Mouse (Mus musculus): ENCODE measurements around the gene Prkaa1.
"Not testable (repeated sequence)": the region's sequence is repeated elsewhere in the genome, so short reads cannot be mapped to it uniquely, and the experiment has no call there.

The Prkaa1 gene

GRCm38 (mm10) chr15:5130887-5131668 lies 12.6 kb upstream of the Prkaa1 start:
- DNase-seq, result not testable (repeated sequence)

- no peak for DNase-seq
Observed at GRCm38 (mm10) chr15:5133301-5133700, 10.4 kb upstream of the Prkaa1 start.

GRCm38 (mm10) chr15:5134179-5134578 lies 9.5 kb upstream of the Prkaa1 start:
- no peak for DNase-seq

- DNase-seq, result no peak
Observed at GRCm38 (mm10) chr15:5134945-5135483, 8.6 kb upstream of the Prkaa1 start.

- no peak for DNase-seq
Observed at GRCm38 (mm10) chr15:5138021-5138856, 5.4 kb upstream of the Prkaa1 start.

- no peak for DNase-seq
Observed at GRCm38 (mm10) chr15:5139366-5139765, 4.3 kb upstream of the Prkaa1 start.

GRCm38 (mm10) chr15:5139863-5140262 lies 3.8 kb upstream of the Prkaa1 start:
- DNase-seq, result no peak

GRCm38 (mm10) chr15:5140357-5140756 lies 3.3 kb upstream of the Prkaa1 start:
- no peak for DNase-seq

- no peak for DNase-seq
Observed at GRCm38 (mm10) chr15:5142047-5142446, 1.6 kb upstream of the Prkaa1 start.

GRCm38 (mm10) chr15:5142714-5143113 lies 947 bp upstream of the Prkaa1 start:
- DNase-seq, result no peak

- peak; percentile 54 for DNase-seq
Observed at GRCm38 (mm10) chr15:5144021-5144778, 539 bp downstream of the Prkaa1 start.

- no peak for DNase-seq
Observed at GRCm38 (mm10) chr15:5145196-5145945, 1.7 kb downstream of the Prkaa1 start.

- DNase-seq, result no peak
Observed at GRCm38 (mm10) chr15:5149187-5149586, 5.5 kb downstream of the Prkaa1 start.

GRCm38 (mm10) chr15:5152171-5152570 lies 8.5 kb downstream of the Prkaa1 start:
- DNase-seq, result no peak

GRCm38 (mm10) chr15:5154621-5155020 lies 11.0 kb downstream of the Prkaa1 start:
- peak; percentile 42 for DNase-seq

GRCm38 (mm10) chr15:5155093-5155492 lies 11.4 kb downstream of the Prkaa1 start:
- DNase-seq, result no peak

- no peak for DNase-seq
Observed at GRCm38 (mm10) chr15:5156355-5156754, 12.7 kb downstream of the Prkaa1 start.

GRCm38 (mm10) chr15:5157386-5157785 lies 13.7 kb downstream of the Prkaa1 start:
- DNase-seq, result no peak

- DNase-seq, result no peak
Observed at GRCm38 (mm10) chr15:5158827-5159226, 15.2 kb downstream of the Prkaa1 start.

GRCm38 (mm10) chr15:5165121-5165773 lies 21.6 kb downstream of the Prkaa1 start:
- no peak for DNase-seq

- DNase-seq, result peak; percentile 61
Observed at GRCm38 (mm10) chr15:5173217-5173820, 29.7 kb downstream of the Prkaa1 start.

Measured in kidney, adult 9 months (tissue).